Mouse (Mus musculus): ENCODE measurements around the gene Gm17545. TPM values are rescaled to one million over a fixed set of nuclear protein-coding genes. Genes with fewer than 3 reads are reported as not detected.

Gm17545 gene
- polyA plus RNA-seq, 1 experiment from 2014 or later: not detected

Other genes starting within 250 kb of the Gm17545 start
- 11.9 and 13.4 TPM in 2 replicates for gene Zfp809, start 228.6 kb upstream of the Gm17545 start, polyA plus RNA-seq (2014; fragmentation: Nextera tagmentation; extraction: Ambion mirVana)
- 7.1 and 8.1 TPM in 2 replicates for gene Zfp599, start 194.4 kb upstream of the Gm17545 start, polyA plus RNA-seq (2014; fragmentation: Nextera tagmentation; extraction: Ambion mirVana)
- 25.5 and 34.1 TPM in 2 replicates for gene Zfp810, start 146.6 kb upstream of the Gm17545 start, polyA plus RNA-seq (2014; fragmentation: Nextera tagmentation; extraction: Ambion mirVana)
- gene Anln, start 65.1 kb upstream of the Gm17545 start, polyA plus RNA-seq (2014; fragmentation: Nextera tagmentation; extraction: Ambion mirVana): 34.0 and 40.2 TPM in 2 replicates
- 9.3 and 9.8 TPM in 2 replicates for gene 9530077C05Rik, start 42.8 kb upstream of the Gm17545 start, polyA plus RNA-seq (2014; fragmentation: Nextera tagmentation; extraction: Ambion mirVana)
- gene Rp9, start 15.5 kb downstream of the Gm17545 start, polyA plus RNA-seq (2014; fragmentation: Nextera tagmentation; extraction: Ambion mirVana): 53.9 and 56.0 TPM in 2 replicates
- 16.9 and 17.7 TPM in 2 replicates for gene Bbs9, start 21.4 kb downstream of the Gm17545 start, polyA plus RNA-seq (2014; fragmentation: Nextera tagmentation; extraction: Ambion mirVana)

Measured in hindbrain, embryonic 11.5 days (tissue).